Mouse (Mus musculus): ENCODE data around the gene Nr2c2.
"Not testable (repeated sequence)": the region's sequence is repeated elsewhere in the genome, so short reads cannot be mapped to it uniquely, and the experiment has no call there.

The Nr2c2 gene

DNA sequence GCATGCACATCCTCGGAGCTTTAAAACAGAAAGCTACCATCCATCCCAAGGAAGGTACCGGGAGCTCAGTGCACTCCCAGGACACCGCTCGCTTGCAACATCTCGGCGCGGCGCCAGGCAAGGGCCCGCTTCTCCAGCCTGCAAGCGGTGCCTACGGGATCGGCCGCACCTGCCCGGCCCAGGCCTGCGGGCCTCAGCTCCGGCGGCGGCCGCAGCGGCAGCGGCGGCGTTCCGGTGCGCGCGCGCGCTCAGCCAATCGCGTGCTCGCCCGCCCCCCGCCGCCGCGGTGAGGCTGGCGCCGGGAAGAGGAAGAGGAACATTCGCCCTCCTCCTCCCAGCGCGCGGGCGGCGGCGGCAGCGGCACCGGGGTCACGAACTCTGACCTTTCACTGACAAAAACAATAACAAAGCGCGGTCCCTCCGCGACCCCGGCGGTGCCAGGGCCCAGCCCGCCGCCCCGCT lies at the start of gene Nr2c2:
Gene Nr2c2 (plus strand): TSS at position 261 of the 462 bp plus-strand sequence.
- peak; percentile 91 to 92 for DNase-seq

- peak; percentile 78 to 83 for DNase-seq
These were observed 49.1 kb upstream of the Nr2c2 start for GRCm38 (mm10) chr6:92042055-92042454.

DNA sequence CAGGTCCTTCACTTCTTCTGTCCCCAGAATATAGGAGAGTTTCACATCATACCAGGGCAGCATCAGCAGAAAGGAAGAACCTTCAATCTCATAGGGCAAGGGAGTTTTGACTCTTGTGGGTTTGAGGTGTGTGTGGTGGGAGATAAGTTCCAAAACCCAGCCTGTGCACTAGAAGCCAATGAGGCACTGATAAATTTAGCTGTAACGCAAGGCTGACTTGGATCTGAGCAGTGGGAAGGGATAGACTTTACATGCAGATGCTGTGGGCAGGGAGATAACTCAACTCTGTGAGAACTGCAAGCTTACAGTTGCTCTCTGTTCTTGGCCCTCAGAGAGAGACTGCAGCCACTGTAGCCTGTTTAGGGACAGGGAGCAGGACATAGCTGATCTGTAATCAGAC lies 48.3 kb upstream of the Nr2c2 start:
- DNase-seq = no peak

- peak in 1 of 2 experiments; percentile 33 for DNase-seq
These were observed 33.4 kb upstream of the Nr2c2 start for GRCm38 (mm10) chr6:92057768-92058167.

- DNase-seq = no peak
These were observed 29.5 kb upstream of the Nr2c2 start for GRCm38 (mm10) chr6:92061725-92062124.

DNA sequence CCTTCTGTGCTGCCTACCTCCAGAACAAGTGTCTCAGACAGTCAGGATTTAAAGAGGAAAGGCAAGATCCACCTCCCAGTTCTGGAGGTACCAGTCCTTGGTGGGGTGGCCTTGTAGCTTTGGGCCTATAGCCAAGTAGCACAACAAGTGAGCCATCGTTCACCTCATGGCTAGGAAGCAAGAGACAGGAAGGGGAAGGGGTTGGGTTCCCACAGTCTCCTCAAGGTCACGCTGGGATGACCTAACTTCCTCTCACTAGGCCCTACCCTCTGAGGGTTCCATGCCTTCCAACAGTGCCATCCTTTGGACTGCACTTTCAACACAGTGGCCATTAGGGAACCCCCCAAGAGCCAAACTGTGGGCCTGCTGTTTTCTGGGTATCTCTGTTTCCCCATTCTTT lies 27.7 kb upstream of the Nr2c2 start:
- DNase-seq = no peak

DNA sequence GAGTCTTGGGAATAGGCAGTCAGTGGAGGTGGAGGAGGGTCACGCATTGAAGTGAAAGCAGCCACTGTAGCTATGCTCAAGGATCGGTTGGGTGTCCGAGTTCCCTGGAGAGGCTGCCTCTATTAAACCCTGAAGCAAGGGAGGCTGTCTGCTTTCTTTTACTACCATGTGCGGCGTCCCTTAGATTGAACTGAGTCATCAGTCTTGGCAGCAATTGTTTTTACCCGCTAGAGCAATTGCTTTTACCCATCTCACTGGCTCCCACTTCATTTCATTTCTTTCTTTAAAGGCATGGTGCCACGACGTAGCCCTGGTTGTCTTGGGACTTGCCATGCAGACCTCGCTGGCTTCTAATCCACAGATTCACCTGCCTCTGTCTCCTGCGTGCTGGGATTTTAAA lies 27.1 kb upstream of the Nr2c2 start:
- DNase-seq = no peak

DNA sequence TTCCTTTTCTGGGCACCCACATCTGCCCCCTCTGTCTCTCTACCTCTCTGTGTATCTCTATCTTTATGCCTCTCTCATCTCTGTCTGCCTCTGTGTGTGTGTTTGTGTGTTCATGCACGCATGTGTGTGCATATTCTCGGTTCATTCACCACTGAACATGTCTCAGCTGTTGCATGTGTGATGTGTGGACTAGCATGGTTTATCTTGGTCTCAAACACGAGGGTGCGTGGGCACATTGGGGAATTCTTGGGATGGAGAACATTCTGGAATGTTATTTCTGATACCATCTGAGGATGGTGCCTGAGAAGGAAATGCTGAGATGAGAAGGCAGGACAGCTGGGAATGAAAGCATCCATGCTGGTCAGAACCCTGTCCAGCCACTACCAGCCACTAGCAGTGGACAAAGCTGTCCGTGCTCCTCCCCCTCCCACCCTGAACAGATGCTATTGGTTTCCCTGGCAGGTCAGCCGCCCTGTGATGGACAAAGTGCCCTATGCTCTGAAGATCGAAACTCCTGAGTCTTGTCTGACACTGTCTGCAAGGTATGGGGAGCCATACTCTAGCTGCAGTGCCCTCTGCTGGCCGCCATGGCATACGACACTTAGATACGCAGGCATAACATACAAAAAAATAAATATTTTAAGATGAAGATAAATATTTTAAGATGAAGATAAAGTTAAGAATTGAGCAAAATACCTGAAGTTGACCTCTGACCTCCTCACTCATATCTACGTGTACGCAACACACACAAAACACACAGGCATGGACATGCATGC lies 25.3 kb upstream of the Nr2c2 start:
- peak; percentile 79 to 83 for DNase-seq

GRCm38 (mm10) chr6:92067146-92067790 lies 23.9 kb upstream of the Nr2c2 start:
- DNase-seq = peak; percentile 90

GRCm38 (mm10) chr6:92071121-92071839 lies 19.9 kb upstream of the Nr2c2 start:
- peak in 1 of 2 experiments; percentile 32 for DNase-seq

DNA sequence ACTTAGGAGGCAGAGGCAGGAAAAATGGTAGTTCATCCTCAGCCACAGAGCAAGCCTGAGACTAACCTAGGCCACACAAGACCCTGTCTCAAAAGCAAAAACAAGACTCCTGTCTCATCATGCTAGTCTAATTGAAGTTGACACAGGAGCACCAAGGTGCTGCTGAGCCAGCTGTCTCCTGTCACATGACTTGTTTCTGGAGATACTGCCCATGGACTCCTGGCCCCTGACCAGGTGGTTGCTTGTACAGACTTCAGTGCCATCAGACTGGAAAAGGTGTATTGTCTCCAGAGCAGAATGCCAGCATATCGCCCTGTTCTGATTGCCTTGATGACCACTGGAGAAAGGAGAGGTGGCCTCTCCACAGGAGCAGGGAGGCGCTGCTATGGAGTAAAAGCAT lies 10.5 kb upstream of the Nr2c2 start:
- DNase-seq = peak; percentile 47 to 76

- no peak for DNase-seq
These were observed 8.4 kb upstream of the Nr2c2 start for GRCm38 (mm10) chr6:92082756-92083155.

GRCm38 (mm10) chr6:92084932-92085331 lies 6.3 kb upstream of the Nr2c2 start:
- no peak for DNase-seq

- DNase-seq = not testable (repeated sequence)
These were observed 2.0 kb upstream of the Nr2c2 start for GRCm38 (mm10) chr6:92089141-92089540.

- no peak for DNase-seq
These were observed 1.2 kb upstream of the Nr2c2 start for GRCm38 (mm10) chr6:92089982-92090381.

- DNase-seq = no peak
These were observed 693 bp upstream of the Nr2c2 start for GRCm38 (mm10) chr6:92090497-92090896.

GRCm38 (mm10) chr6:92091767-92092489 lies 738 bp downstream of the Nr2c2 start:
- peak; percentile 100 for DNase-seq

GRCm38 (mm10) chr6:92092737-92093136 lies 1.5 kb downstream of the Nr2c2 start:
- peak; percentile 42 to 47 for DNase-seq

- DNase-seq = no peak
These were observed 2.7 kb downstream of the Nr2c2 start for GRCm38 (mm10) chr6:92093869-92094268.

DNA sequence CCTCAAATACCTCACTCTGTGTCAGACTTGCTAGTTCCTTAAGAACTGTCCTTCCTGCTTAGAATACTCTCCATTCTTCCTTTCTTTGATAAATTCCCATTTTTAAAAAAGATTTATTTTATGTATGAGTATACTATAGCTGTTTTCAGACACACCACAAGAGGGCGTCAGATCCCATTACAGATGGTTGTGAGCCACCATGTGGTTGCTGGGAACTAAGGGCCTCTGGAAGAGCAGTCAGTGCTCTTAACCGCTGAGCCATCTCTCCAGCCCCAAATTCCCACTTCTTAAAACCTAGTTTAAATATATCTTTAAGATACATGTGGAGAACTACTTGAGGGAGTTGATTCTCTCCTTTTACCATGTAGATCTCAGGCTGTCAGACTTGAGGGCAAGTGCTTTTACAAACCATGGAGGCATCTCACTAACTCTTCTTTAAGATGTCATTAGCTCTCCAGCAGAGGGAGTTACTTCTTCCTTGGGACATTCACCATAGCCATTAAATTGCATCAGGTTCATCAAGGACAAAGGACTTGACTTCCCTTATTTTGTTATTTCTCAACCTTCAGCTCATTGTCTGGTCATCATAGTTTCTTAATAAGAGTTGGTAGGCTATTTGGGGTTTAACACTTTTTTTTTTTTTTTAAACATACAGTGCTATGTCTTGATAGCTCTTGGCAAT lies 9.6 kb downstream of the Nr2c2 start:
- DNase-seq = no peak

GRCm38 (mm10) chr6:92124547-92124946 lies 33.4 kb downstream of the Nr2c2 start:
- DNase-seq = no peak

DNA sequence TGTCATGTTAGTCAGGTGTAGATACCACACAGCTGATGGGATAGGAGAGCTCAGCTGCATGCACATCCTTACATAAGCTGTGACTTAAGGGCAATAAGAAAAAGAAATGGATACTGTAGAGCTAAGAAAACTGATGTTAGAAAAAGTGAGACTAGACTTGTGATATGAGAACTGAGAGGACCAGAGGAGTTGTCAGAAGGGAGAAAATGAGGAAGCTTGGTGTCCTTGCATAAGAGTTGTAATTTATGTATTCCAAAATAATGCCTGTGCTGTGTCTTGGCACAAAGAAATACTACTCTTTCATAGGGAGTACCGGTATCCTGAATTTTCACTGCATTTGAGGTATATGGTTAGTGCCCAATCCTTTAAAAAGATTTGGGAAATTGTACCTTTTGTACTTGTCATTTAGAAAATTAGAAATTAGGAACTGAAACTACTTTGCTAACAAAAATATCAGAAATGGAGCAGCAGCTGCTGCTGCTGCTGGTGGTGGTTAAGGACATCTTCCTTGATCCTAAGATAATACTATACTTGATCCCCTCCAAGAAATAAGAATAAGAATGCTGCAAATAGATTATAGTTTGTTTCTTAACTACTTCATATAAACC lies 35.8 kb downstream of the Nr2c2 start:
- DNase-seq = no peak
